Mouse (Mus musculus) midbrain, embryonic 10.5 days (tissue): ENCODE data around the gene Ermp1. TPM values are rescaled to one million over a fixed set of nuclear protein-coding genes. Genes with fewer than 3 reads are reported as not detected.

ENCODE experiments used
- DNase-seq: peaks from one replicate; pipeline ENCODE4 v3.0.0-alpha.2; 2017; ENCODE audit warnings: low spot score
- H3K27ac ChIP-seq: fragments of 300-500 bp; sonication (generic); replicated peaks from 2 replicates; pipeline ENCODE4 v1.5.1; 2016; ENCODE audit warnings: mild to moderate bottlenecking
- H3K27me3 ChIP-seq: fragments of 300-500 bp; sonication (generic); 2 replicates; pipeline ENCODE4 v1.6.1; 2016; ENCODE audit warnings: low read depth, mild to moderate bottlenecking; ENCODE audit not compliant: poor library complexity, severe bottlenecking
- H3K36me3 ChIP-seq: fragments of 300-500 bp; sonication (generic); 2 replicates; pipeline ENCODE4 v1.6.1; 2016; ENCODE audit warnings: mild to moderate bottlenecking, moderate library complexity
- H3K4me1 ChIP-seq: fragments of 300-500 bp; sonication (generic); 2 replicates; pipeline ENCODE4 v1.6.1; 2016
- H3K4me3 ChIP-seq: fragments of 300-500 bp; sonication (generic); 2 replicates; pipeline ENCODE4 v1.5.1; 2016; ENCODE audit warnings: mild to moderate bottlenecking, moderate library complexity
- H3K9me3 ChIP-seq: fragments of 300-500 bp; sonication (generic); replicated peaks from 2 replicates; pipeline ENCODE4 v1.6.1; 2016; ENCODE audit warnings: mild to moderate bottlenecking
- WGBS: fragments of 180-500 bp; shearing (Covaris S2); methylation state at CpG from one replicate; pipeline ENCODE4 v1.1.7; 2016; 5-methylcytosine and 5-hydroxymethylcytosine counted together
- polyA plus RNA-seq: library from polyadenylated mRNA; unstranded; fragments of >200 nt; fragmentation: Nextera tagmentation; extraction: Ambion mirVana; gene quantifications from 2 replicates; pipeline ENCODE4 v1.2.1, GENCODE M21; 2016

Ermp1 gene
- polyA plus RNA-seq, 1 experiment from 2014 or later: 14.2 TPM

DNA sequence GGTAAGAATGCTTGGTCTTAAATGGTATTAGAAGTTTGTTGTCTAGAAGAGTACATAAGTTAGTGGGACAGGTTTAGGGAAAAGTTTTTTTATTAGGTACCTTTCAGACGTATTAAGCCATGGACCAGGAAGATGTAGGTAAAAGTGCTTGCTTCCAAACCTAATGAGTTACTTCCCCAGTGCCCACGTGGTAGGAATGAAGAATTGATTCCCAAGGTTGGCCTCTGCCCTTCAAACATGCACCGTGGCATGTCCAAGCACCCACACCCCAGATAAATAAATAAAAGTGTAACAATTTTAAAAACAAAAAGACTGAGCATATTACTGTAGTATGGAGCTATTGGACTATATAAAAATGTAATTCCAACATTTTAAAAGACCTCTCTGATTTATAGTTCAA lies 85.6 kb downstream of the Ermp1 start:
- Histone ChIP-seq H3K36me3 (peaks cover 15% of the 10 kb centered on the region), H3K4me3 (no peak overlapping the region), H3K27me3 (no peaks in the 10 kb centered on the region), H3K4me1 (no peaks in the 10 kb centered on the region), H3K9me3 (no peaks in the 10 kb centered on the region), H3K27ac (no peak overlapping the region)
- no peak for DNase-seq
- WGBS: 78% methylated on average over 3 of the region's 3 CpGs

DNA sequence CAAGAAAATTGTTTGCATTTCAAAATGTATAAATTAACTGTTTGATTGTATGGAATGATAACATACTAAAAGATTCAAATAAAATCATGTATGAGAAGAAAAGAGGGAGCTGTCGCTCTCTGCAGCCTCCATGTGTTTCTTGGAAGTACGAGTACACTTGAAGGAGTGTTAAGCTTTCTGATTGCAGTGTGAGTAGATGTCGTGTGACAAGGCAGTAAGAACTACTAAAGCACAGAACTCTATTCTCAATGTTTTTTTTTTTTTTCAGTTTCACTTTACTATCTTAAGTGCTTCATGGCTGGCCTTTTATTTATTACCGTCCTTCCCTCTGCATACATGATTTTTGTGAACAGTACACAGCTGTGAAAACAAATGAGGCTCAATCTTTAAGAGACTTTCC lies 86.0 kb downstream of the Ermp1 start:
- no peaks in the 10 kb centered on the region for H3K27me3 ChIP-seq
- H3K9me3 ChIP-seq: no peaks in the 10 kb centered on the region
- H3K4me3 ChIP-seq: no peak overlapping the region
- 87% methylated on average over 4 of the region's 4 CpGs for WGBS
- no peak overlapping the region for H3K27ac ChIP-seq
- H3K4me1 ChIP-seq: no peaks in the 10 kb centered on the region
- DNase-seq: no peak
- H3K36me3 ChIP-seq: peaks cover 14% of the 10 kb centered on the region

Other genes with a start within 250 kb of the Ermp1 start
- gene Pdcd1lg2, start 237.5 kb downstream of the Ermp1 start, polyA plus RNA-seq: not detected in 2 replicates
- gene Ric1, start 126.1 kb downstream of the Ermp1 start, polyA plus RNA-seq: 9.8 and 10.2 TPM in 2 replicates
- 0.14 TPM in 1 of 2 replicates, not detected in the other for gene Mlana, start 49.4 kb upstream of the Ermp1 start, polyA plus RNA-seq
- 4.0 and 4.2 TPM in 2 replicates for gene 9930021J03Rik, start 157.6 kb upstream of the Ermp1 start, polyA plus RNA-seq
- 25.7 and 31.1 TPM in 2 replicates for gene Ranbp6, start 164.6 kb upstream of the Ermp1 start, polyA plus RNA-seq